Mouse (Mus musculus): Measurements from ENCODE around the gene Gsg1l2.

The Gsg1l2 gene

DNA sequence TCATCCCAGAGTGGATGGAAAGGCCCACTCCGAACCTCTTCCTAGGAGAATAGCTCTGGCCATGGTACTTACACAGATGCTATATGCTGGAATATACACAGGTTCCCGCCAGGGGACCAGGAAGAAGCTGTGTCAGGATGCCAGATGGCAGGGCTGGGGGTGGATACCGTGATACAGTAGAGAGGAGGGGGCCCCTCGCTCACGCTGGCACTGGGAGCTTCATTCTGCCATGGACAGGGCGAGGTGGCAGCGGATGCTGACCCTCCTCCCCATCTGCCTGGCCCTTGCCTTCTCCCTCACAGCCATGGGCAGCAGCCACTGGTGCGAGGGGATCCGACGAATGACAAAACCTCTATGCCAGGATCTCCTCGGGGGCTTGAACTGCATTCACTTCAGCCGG lies at the start of gene Gsg1l2:
Gene Gsg1l2, plus strand, starts transcription at position 230 of the 400 bp plus-strand sequence.
- in situ Hi-C loops (cut with MboI, MseI): no loop called here

DNA sequence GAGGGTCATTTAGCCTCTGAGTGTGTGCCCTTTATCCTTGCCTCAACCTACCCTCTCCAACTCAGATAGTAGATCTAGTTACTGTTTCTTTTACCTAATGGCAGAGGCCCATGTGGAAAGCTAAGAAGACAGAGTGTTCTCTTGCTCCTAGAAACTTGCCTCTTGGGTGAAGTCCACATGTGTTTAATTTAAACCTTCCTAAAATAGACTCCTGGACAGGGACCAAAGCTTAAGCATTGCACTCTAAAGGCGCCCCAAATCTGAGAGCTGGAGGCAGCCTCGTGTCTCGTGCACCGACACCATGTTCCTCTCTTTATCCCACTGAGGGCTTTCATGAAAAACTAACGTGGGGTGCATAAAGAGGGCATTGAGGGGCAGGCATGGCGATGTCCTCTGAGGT lies 47.3 kb upstream of the Gsg1l2 start:
- in situ Hi-C loops (cut with MboI, MseI): no loop called here

DNA sequence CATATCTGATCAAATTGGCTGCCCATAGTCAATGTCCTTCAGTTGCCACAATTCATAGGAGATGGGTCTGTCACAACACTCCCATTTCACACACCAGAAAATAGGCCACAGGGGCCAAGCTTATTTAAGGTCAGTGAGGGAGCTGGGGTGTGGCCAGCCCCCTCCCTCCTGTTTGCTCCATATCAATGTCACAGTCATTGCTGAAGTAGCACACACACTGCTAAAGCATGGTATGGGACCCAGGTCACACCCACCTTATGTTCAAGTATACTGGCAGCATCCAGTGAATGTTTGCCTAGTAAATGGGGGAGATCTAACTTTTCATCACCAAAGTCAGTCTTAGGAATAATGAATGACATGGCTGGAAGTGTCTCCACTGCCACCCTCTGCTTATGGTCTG lies 45.7 kb upstream of the Gsg1l2 start:
- in situ Hi-C loops (cut with MboI, MseI): no loop called here

DNA sequence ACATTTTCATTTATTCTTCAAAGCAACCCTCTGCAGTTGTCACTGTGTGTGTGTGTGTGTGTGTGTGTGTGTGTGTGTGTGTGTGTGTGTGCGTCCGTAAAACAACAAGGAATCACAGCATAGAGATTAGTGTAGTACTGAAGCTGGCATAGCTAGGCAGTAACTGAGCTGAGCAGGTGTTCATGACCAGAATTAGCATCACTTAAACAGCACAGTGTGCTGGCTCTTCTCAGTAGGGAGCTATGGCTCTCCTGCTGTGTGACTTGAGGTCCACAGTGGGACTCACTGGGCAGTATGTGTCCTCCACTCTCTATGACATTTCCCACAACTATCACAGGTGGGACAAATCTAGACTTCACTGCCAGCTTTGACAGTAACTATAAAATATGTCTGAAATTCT lies 43.4 kb upstream of the Gsg1l2 start:
- in situ Hi-C loops (cut with MboI, MseI): no loop called here

DNA sequence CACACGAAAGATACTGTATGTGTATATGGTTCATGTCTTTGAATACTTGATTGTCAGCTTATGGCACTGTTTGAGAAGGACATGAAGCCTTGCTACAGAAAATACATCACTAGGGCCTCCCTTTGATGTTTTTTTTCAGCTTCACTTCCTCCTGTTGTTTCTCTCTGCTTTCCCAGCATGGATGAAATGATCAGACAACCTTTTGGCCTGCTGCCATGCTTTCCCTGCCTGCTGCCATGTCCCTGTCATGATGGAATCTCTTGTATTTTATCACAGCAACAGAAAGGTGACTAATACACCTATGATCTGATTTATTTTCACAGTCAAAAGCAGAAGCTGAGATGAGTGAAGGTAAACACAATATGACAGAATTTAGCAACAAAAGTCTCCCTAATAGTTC lies 40.7 kb upstream of the Gsg1l2 start:
- in situ Hi-C loops (cut with MboI, MseI): no loop called here

DNA sequence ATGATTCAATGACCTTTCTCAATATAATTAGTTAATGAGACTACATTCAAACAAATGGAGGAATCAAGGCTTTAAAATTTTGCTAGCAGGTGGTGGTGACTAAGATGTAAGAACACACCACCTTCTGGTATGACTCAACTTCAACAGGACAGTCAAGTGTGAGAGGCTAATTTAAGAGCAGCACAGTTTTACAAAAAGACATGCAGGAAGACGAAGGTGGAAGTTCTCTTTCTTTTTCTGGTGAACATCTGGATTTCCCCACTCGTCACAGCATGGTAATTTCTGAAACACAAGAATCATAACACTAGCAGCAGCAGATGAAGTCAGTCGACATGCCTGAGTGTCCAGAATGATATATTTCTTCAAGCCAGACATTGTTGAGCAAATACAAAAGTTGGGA lies 39.8 kb upstream of the Gsg1l2 start:
- in situ Hi-C loops (cut with MboI, MseI): no loop called here

DNA sequence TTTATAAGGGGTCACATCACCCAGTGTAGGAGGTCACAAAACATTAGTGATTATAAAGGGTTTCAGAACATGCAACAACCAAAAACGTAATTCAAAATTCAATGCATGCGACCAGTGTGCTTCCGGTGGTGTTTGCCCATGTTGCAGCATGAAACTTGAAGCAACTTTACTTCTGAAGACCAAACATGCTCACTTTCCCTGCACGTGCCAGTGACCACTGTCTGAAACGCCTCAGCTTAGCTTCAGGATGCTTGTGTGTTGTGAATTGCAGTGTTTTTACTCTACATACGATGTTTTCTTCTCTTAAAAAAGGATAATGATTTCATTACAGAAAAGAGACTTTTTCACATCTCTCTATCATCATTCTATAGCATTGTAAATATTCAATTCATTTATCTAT lies 36.1 kb upstream of the Gsg1l2 start:
- in situ Hi-C loops (cut with MboI, MseI): no loop called here

DNA sequence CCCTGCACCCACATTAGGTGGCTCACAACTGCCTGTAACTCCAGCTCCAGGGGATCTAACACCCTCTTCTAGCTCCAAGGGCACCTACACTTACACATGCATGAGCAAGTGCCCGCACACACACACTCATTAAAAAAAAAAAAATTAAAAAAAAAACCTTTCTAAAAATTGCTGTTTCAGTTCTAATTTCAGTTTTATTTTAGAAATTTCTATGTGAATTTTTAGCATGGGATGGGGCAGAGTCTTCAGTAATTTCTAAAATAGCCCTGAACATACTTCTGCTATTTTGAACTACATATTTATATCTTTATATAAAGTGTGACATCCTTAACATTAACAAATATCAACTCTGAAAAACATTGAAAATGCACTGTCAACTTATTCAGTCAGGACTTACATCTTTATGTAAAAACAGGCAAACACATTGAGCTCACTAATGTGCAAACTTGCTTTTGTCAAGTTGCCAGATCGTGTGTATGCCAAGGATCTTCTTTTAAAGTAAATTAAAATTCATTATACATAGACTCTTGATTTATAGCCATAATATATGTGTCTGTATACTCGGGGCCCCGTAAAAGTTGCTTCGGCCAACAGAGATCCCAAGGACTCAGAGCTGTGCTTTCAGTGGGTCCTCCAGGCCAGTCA lies 35.4 kb upstream of the Gsg1l2 start:
- in situ Hi-C loops (cut with MboI, MseI): no loop called here

DNA sequence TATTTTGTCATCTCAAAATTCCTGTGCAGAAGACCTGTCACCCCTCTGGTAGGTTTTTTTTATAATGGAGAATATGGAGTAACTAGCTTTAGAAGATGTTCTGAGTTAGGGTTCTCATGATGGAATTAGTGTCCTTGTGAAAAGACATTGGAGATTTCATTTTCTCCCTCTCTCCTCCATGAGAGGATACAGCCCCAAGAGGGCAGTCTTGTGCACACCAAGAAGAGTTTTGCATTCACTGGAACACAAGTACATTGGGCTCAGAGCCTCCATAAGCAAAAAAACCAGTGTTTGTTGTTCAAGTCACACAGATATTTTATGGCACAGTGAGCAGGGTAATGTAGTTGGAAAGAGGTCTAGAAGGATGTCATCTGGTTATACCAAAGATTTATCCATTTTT lies 32.8 kb upstream of the Gsg1l2 start:
- in situ Hi-C loops (cut with MboI, MseI): no loop called here

DNA sequence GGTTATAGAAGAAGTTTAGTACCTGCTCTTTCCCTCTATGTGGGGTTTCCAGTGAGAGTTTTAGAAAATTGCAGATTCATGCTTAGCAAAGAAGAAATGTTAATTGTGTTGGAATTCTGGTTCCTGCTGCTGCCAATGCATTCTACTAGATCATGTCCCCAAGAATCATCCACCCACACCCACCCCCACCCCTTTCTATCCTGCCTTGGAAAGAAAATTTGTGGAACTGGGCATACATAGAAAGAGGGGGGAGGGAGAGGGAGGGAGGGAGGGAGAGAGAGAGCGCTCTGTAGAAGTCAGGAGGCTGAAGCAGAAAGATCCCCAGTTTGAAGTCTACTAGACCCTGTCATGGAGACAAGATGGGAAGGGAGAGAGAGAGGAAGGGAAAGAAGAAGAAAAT lies 18.1 kb upstream of the Gsg1l2 start:
- in situ Hi-C loops (cut with MboI, MseI): no loop called here

DNA sequence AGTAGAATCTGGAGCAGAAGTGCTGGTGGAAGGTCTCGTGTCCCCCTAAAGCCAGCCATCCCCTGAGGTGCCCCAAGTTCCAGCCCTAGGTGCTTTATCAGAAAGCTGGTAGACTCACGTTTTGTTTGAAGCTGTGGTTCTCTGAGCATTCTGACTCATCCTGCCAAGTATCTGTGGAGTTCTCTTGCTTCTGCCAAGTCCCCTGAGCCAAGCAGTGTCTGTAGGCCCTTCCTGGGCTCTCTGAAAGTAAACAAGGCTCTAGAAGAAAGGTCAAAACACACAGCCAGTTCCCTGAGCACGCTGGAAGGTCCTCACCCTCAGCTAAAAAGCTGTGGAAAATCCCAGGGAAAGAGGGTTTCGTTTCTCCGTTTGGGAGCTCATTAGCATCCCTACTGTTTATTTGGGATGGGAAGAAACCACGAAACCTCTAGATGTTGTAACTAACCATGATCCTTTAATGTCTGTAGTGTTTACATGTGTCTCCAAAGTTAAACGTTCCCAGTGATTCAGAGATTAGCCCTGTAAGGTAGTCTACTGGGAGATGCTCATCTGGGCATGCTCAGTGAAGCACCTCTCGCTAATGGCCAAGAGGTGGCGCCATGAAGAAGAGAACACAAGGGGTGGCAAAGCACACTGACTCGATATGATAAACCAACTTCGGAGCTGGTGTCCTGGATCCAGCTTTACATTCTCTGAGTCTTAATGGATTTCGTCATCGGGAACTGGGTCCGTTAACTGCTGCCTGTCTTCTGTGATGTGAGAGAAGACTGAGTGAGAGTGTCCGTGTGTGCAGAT lies 16.8 kb upstream of the Gsg1l2 start:
- in situ Hi-C loops (cut with MboI, MseI): no loop called here

DNA sequence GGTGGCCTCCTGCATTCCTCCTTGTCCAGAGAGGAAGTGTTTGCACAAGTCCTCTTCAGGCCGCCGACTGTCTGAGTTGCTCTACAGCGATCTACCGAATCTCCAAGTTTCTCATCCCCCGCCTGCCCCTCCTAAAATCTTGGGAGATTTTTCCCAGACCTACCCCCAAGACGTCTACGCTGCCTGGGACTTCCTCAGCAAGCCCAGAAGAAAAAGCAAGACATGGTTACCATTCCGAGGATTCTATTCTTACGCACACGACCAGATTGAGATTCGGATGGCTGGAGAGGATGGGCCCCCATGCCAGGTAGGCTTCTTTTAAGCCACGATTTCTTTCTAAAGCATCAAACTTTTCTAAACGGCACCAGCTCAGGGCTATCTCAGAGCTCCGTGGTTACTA lies 3.4 kb upstream of the Gsg1l2 start, which contains the start of gene Glp2r:
Gene Glp2r, minus strand, starts transcription at position 101 of the 400 bp plus-strand sequence.
- in situ Hi-C loops (cut with MboI, MseI): no loop called here

DNA sequence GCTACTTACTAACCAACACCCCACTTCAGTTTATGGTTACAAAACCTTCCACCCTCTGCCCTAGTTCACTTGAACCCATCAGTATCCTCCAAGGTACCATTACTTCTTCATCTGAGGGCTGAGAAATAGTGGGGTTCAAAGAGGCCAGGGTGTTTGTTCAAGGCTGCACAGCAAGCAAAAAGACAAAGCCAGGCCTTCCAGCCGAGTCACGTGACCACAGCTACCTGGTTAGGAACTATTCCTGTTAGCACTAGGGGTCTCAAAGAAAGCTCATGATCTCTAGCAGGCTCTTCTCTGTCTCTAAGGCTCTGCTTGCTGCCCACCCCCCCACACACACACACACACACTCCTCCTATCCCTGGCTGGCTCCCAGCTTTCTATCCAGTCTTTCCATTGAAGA lies 2.7 kb upstream of the Gsg1l2 start:
- in situ Hi-C loops (cut with MboI, MseI): no loop called here

DNA sequence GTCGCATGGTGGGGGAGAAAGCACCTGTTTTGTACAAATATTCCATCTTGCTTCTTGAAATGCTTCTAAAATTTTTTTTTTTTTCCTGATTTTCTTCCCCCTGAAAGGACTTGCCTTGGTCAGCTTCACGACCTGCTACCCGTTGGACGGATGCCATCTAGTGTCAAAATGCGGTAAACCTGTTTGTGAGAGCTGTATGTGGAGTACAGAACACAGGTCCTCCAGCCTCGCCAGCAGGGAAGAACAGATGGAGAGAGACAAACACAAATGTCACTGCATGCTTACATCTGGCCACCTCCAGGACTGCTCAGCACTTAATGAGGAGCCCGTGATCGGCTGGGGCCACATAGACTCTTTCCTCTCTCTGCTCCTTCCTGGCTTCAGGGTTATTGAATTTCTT lies 1.8 kb upstream of the Gsg1l2 start:
- in situ Hi-C loops (cut with MboI, MseI): no loop called here

DNA sequence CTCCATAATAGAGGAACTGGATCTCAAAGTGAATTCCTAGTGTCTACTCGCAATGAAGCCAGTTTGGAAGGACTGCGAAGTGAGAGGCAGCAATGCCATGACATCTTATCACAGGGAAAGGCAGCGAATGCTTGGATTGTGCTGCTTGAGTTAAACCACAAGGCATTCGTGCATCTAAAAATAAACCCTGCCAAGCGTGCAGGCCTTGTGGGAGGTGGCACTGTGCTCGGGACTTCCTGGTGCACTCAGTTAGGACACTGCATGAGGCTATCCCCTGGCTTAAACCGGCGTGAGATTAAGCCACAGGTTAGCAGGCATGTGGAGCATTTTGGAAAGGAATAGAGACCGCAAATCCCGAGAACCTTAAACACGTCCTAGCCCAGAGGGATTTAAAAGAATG lies 15.8 kb downstream of the Gsg1l2 start:
- in situ Hi-C loops (cut with MboI, MseI): no loop called here

DNA sequence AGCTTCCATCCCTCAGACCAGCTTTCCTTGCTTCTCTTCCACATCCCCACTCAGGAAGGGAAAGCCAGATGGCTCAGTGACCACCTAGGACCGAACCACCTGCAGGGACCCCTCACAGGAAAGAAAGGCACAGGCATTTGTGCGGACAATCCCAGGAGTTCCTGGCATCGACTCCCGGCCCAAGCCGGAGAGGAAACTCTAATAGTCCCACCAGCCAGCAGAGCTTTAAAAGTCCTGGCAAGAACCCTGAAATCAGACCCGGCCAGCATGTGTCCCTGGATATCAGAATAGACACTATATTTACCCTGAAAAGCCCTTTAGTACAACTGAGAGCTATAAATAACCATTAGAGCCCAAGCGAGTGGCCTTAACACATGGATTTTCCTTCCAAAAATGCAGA lies 23.5 kb downstream of the Gsg1l2 start, which contains the start of gene Dhrs7c:
Gene Dhrs7c, plus strand, starts transcription at position 257 of the 400 bp plus-strand sequence.
- in situ Hi-C loops (cut with MboI, MseI): no loop called here

DNA sequence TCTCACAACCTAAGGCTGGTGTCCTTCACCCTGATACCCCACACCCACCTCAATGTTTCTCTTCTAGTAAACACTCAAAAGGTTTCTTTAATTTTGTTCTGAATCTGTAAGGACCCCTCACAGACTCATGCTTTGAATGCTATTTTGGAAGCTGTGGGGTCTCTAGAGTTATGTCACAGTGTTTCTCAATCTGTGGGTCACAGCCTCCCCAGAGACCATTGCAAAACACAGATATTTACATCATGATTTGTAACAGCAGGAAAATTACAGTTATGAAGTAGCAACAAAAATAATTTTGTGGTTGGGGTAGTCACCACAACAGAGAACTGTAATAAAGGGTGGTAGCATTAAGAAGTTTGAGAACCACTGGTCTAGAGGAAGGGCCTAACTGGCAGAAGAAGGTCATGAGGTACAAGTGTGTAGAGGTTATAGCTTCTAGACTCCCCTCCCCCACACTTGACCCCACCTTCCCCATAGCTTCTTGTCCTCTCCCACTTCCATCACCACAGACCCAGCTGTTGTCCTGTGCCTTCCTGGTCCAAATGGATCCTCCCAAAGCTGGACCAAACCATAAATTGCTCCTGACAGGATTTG lies 25.8 kb downstream of the Gsg1l2 start:
- in situ Hi-C loops (cut with MboI, MseI): no loop called here

DNA sequence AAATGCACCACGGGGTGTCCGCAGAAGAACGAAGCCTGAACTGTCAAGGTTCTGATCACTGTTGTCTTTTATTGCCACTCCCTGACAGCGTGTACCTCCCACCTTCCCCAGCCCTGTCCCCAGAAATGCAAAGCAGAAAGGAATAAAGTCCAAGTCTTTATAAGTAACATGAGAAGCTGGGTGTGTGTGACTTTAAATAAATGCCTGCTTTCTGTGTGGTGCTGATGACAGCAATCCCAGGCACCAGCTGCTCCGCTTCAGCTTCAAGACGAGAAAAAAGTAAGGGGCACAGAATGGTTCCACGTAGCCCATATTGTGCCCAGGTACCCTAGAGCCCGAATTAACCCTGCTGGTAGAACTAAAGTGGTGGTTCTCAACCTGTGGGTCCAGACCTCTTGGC lies 26.8 kb downstream of the Gsg1l2 start:
- in situ Hi-C loops (cut with MboI, MseI): no loop called here

DNA sequence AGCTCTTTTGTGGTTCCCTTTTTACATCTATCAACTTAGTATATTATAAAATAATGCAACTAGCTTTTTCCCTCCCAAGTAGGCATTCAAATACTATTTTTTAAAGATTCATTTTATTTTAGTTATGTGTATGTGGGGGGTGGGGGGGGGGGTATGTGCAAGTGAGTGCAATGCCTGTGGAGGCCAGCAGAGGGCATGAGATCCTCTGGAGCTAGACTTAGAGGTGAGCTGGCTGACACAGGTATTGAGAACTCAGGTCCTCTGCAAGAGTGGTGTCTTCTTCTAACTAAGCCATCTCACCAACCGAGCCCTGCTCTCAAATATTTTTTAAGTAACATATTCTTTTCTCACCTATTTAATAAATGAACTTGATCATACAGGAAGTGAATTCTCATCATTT lies 31.1 kb downstream of the Gsg1l2 start:
- in situ Hi-C loops (cut with MboI, MseI): no loop called here

DNA sequence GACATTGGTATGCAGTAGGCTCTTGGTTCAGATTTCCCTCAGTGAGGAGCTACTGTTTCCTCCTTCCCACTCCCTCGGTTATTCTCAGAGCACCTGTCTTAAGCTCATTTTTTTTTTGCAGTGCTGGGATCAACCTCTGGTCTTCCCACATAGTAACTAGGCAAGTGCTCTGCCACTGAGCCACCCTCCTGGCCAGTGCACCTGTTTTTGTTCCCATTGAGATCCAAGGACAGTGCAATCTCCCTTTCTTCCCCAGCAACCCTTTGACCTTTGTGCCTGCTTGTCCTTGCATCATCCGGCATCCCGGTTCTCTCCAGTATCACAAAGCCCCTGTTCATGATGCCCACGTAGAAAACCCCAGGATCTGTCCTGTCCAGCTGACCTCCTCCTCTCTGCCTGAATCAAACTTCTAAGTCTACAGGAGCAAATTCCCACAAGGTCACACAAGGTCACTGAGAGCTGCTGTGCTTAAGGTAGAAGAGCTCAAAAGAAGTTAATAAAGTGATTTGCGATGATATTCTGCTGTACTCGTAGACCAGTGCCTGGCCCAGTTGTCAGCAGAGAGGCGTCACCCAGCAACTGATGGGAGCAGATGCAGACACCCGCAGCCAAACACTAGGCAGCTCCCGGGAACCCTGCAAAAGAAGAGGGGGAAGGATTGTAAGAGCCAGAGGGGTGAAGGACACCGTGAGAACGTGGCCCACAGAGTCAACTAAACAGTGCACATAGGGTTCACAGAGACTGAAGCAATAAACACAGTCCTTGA lies 32.6 kb downstream of the Gsg1l2 start:
- in situ Hi-C loops (cut with MboI, MseI): no loop called here

DNA sequence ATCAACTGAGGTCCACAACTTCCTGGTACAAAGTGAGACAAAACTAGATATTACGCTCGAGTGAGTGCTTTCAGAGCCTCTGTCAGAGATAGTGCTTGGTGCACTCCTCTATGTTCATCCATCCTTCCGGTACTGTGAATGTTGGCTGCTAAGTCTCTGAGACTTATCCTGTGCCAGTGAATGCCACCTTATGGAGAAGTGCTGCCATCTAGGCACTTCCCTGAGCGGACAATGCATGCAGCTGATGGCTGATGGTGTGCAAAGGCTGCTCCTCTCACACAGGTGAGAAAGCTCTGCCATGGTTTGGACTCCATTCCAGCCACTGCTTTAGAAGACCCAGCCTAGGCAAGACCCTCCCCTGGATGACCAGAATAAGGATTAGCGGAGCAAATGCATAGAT lies 33.6 kb downstream of the Gsg1l2 start:
- in situ Hi-C loops (cut with MboI, MseI): no loop called here

DNA sequence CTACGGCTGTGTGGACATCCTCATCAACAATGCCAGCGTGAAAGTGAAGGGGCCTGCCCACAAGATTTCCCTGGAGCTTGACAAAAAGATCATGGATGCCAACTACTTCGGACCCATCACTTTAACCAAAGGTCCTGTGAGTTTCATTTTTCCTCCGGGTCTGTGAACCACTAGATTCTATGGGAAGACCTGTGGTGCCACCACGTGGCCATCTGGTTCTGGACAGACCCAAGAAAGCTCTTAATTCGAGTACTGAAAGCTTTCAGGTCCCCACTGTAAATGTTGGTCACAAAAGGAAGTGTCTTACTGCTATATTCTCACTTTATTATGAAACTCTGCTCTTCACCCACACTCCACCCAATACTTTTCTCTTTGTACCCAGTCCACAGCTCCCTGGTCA lies 37.1 kb downstream of the Gsg1l2 start:
- in situ Hi-C loops (cut with MboI, MseI): no loop called here

All from regulatory T cell (primary cell).